Mouse (Mus musculus) G1E (cell line): ENCODE data around the gene Bach1.

Experiments used
- CTCF ChIP-seq: IDR thresholded peaks from 2 replicates; pipeline ENCODE4 v1.5.1; 2012; ENCODE audit warnings: low read depth, low read length, inconsistent platforms, mixed read lengths
- GATA1 ChIP-seq: IDR thresholded peaks from 2 replicates; pipeline ENCODE4 v1.6.1; 2012; ENCODE audit warnings: borderline replicate concordance, low read length, inconsistent platforms, mixed read lengths
- GATA2 ChIP-seq: IDR thresholded peaks from 2 replicates; pipeline ENCODE4 v1.6.1; 2012; ENCODE audit warnings: low read depth, low read length, inconsistent platforms, borderline replicate concordance
- POLR2AphosphoS5 ChIP-seq: IDR thresholded peaks from 2 replicates; pipeline ENCODE4 v1.6.1; 2012; ENCODE audit warnings: low read depth, low read length, inconsistent platforms; ENCODE audit not compliant: insufficient replicate concordance

DNA sequence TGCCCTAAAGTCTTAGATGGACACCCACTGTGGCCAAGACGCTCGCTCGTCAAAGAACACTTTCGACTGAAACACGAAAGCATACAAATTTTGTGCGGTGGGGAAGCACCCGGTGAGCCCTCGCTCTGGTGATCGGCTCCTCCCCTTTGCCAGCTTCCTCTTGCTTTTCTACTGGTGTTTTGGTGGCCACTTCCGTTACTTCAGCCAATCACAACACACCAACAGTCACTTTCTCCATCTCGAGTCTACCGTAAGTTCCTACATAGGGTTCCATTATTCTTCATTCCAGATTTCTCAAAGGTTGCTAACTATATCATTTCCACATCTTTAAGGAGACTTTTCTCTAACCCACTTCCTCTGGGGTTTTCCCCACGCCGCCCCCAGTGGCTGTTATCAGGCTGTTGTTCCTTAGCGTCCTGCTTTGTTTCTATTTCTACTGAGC is 65.9 kb downstream of the Bach1 start:
- no peak for TF ChIP-seq POLR2AphosphoS5
- no peak for TF ChIP-seq GATA2
- no peak for TF ChIP-seq CTCF
- no peak for TF ChIP-seq GATA1
